Mouse (Mus musculus): ENCODE measurements around the gene Trp53rkb.
A peak's percentile ranks its signal among the peaks of the same experiment; 100 is the strongest.

The Trp53rkb gene

DNA sequence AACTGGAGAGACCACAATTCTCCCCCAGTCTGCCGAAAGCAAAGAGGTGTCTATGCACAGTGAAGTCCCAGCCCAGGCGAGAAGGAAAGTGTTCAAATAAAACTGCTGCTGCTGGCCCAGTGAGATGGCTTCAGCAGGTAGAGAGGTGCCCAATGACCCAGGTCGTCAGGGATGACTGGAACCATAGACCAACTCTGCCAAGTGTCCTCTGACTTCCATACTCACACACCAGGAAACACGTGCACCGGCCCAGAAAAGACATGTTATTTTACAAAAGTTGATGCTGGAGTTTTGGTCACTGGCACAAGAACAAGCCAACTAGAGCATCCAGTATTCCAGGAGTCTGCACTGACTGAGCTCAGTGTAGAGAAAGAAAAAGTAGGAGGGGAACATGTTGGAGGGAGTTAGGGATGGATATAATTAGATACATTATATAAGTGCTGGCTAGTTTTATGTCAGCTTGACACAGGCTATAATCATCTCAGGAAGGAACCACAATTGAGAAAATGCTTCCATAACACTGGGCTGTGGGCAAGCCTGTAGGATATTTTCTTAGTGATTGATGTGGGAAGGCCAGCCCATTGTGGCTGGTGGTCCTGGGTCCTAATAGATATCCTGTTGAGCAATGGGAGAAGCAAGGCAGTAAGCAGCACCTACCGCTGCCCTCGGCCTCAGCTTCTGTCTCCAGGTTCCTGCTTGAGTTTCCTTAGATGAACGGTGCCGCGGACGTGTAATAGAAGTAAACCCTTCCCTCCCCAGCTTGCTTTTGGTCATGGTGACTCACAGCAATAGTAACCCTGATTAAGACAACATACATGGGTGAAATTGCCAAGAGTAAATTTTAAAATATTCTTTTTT lies 7.5 kb downstream of the Trp53rkb start:
- peak; percentile 46 to 71 for DNase-seq

DNA sequence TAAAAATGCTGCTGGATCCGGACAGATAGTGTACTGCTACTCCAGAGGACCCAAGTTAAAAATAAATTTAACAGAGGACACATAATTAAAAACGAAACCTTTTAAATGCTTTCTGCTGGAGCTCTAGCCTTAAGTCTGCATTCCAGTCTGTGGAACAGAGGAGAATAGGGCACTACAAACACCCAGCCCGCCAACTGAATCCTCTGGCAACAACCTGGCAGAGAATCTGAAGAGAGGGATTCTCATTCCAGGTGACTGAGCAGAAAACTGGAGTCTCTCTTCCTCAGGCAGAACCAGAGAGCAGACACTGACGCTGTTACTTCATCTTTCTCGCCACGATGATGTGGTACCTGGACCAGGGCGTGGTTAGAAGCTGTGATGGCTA lies 8.1 kb downstream of the Trp53rkb start:
- no peak for DNase-seq

DNA sequence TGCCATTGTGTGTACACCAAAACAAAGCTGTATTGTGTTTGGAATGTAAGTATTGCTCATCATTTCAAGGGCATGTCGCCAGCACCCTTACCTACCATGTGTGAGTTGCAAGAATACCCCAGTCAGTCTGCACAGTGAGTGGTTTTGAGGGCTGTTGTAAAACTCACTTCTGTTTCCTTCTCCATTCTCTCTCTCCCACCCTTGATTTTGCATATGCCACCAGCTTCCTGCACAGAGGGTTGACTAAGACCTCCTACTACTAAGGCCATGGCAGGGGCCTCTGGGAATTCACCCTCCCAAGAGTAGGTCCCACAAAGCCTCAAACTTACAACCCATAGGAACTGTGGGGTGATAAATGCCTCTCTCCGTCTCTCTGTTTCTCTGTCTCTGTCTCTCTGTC lies 9.1 kb downstream of the Trp53rkb start:
- DNase-seq, result no peak

DNA sequence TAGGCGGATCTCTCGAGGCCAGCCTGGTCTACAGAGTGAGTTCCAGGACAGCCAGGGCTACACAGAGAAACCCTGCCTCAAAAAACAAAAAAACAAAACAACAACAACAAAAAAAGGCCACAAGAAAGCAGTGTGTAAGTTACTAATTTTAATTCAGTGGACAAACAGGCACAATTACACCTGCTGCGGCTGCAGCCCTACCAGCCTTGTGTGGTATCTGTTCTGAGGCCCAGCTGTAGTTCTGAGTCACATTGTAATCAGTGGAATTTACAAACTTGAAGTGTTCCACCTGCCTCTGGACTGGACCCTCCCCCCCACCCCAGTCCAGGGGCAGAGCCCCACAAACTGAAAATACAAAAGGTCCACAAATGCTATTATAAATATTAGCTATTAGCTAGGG lies 11.0 kb downstream of the Trp53rkb start:
- DNase-seq, result no peak

DNA sequence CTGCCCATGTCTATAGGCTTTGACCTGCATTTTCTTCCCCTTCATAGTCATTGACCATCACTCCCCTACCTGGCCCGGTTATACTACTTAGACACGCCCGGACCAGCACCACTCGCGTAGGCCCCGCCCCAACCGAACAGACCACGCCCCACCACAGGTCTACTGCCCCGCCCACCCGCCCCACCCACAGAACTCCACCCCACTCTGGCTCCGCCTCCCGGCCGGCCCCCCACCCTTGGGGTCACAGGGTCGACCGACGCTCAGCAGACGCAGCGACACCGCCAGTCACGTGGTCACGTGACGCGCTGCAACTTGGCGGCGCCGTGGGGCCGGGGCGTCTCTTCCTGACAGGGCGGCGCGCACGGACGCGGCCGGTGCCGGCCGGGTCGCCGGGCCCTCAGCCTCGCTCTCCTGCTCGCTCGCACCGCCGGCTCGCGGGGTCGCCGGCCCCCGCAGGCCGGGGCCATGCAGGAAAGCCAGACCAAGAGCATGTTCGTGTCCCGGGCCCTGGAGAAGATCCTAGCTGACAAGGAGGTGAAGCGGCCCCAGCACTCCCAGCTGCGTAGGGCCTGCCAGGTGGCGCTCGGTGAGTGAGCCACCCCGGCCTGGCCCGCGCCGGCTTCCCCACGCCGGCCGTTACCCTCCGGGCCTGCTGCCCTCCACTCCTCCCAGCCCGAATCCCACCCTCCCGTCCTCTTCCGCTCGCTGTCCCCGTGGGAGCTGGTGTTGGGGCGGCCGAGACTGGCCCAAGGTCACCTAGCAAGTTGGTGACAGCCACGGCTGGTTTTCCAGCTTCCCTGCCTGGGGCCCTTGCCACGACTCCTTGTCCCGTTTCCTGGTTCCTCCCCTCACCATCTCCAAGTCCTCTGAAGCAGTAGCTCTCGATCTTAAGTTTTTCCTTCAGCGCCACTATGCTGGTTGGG lies 13.2 kb downstream of the Trp53rkb start, which contains the start of gene Arfgef2:
Gene Arfgef2 (plus strand): TSS at position 339 of the 923 bp plus-strand sequence.
- peak; percentile 93 to 96 for DNase-seq

DNA sequence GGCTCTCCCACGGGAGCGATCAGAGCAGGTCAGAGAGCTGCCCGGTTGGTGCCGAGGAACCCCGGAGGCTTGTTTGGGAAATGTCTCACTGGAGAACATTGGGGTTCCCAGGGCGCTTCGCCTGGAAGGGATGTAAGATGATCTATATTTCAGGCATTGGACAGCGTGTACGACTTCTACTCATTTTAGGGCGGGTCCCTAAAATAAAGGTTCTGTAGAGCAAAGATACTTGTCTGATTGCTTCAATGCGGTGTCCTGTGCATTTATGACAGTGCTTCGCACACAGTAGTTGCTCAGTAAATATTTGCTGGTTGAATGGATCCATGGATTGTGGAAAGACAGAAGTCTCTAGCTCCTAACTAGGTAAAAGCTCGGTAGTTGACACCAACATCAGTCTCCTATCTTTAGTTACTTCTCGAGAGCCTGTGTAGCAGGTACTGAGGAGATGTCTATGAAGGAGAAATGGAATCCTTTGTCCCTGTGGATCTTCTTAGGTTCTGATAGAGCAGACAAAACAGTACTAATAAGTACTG lies 13.9 kb downstream of the Trp53rkb start:
- DNase-seq, result no peak

DNA sequence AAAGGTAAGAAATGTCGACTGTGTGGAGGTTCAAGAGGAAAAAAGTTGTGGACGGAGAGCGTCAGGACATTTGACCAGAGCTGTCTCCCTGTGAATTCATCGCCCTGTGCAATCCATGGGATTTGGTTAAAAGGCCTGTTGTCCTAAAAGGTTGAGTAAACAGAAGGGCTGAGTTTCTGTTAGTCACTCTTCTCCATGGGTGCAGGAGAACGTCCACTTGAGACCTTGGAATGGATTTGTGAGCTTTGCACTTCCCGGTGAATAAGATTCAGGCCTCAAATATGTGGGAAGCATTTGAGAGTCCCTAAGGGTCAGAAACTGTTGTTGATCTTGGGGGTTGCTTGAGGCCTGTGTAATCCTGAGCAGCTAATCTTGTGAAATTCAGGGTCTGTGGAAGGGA lies 14.5 kb downstream of the Trp53rkb start:
- peak in 1 of 2 experiments; percentile 19 for DNase-seq

DNA sequence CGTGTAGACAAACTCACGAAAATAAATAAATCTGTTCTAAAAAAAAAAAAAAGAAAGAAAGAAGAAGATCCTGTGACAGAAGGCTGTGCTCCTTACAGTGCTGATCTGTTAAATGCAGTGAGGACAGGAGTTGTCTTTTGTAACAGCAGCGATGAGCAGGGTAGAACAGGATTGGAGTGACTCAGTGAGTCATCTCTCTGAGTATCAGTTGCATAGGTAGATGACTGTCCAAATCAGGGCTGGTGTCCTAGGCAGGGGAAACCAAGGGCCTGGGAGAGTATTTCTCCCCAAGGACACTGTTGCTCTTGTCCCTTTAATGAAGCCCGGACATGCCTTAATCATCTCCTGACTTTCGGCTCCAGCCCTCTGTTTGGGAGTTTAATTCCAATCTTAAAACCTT lies 17.2 kb downstream of the Trp53rkb start:
- DNase-seq, result no peak

DNA sequence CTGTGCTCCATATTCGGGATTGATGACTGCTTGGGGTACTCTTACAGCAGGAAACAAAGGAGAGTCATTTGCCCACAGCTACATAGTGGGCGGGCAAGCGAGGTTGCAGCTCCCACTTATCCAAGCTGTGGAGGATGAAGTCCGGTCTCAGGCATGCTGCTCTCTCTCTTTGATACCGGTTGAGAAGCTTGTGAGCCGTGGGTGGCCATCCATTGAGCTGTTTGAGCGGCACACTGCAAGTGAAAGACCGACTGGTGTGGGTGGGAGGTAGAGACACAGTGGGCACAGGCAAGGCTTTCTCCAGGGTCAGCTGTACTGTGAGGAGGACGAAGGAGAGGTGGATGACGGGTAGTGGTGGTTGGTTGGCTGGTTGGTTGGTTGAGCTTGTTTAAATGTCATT lies 18.5 kb downstream of the Trp53rkb start:
- no peak for DNase-seq

DNA sequence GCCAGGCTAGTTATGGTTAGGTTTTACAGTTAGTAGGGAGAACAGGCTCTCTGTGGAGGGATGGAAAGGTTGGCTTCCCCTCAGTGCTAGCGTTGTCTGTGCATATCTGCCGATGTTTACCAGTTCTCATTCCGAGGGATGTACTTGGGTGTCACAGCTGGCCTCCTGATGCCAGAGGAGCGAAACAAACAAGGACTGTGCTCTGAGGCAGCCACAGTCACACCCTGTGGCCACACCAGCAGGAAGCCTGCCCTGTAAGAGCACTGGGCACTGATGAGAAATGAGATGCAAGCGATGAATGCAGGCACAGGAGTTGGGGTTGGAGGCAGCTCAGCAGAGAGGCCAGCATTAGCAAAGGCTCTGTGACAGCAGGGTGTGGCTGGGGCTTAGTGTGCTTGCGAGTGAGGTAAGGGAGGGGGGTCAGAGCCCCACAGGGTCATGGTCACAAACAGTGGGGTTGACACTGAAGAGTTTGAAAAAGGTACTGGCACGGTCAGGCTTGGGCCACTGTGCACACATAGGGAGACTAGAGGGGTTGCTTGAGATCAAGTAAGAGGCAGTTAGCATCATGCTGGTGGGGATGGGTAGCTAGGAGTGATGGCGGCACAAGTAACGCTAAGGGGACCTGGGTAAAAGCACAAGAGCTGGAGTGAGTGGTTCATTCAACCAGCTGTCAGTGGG lies 26.3 kb downstream of the Trp53rkb start:
- DNase-seq, result peak in 1 of 2 experiments; percentile 26

DNA sequence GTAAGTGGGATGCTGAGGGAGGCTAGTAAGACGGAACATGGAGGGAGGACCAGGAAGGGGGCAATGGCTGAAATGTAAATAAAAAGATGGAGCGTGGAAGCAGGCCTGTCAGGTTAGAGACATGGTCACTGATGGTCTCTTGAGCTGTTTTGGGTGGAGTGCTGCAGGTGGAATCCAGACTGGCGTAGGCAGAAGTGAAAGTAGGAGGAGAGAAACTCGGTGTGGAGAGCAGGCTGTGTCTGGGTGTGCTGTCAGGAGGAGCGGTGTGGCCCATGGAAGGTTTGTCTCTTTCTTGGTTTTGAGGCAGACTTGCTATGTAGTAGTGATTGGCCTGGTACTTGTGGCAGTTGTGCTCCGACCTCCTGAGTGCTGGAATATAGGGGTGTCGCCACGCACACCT lies 27.5 kb downstream of the Trp53rkb start:
- no peak for DNase-seq

DNA sequence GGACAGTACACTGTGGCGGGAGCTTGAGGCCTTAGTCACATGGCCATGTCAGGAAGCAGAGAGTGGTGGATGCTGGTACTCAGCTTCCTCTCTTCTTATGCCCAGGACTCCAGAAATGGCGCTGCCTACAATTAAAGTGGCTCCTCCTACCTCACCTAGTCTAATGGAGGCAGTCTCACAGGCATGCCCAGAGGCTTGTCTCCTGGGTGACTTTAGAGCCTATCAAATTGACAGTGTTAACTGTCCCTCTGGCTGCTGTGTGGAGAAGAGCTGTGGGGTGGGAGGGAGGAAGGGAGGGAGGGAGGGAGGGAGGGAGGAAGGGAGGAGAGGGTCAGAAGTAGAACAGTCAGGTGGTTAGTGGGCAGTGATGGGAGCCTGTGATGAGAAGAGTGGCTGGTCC lies 28.5 kb downstream of the Trp53rkb start:
- DNase-seq, result peak in 1 of 2 experiments; percentile 28

DNA sequence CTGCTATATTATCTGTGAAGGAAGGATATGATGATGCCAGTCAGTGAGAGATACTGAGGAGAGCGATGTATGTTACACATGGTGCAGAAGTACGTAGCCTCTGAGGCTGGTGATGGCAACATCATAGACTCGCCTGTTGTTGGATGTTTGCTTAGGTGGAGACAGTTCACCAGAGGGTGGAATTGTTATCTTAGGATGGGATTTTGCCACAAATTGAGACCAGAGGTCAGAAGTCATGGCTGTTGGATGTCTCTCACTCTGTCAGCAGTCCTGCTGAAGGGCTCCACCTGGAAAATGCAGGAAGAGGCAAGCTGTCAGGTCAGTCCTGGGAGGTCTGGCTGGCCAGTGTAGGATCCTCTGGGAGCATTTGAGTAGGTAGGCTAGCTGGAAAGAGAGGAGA lies 29.1 kb downstream of the Trp53rkb start:
- DNase-seq, result no peak

DNA sequence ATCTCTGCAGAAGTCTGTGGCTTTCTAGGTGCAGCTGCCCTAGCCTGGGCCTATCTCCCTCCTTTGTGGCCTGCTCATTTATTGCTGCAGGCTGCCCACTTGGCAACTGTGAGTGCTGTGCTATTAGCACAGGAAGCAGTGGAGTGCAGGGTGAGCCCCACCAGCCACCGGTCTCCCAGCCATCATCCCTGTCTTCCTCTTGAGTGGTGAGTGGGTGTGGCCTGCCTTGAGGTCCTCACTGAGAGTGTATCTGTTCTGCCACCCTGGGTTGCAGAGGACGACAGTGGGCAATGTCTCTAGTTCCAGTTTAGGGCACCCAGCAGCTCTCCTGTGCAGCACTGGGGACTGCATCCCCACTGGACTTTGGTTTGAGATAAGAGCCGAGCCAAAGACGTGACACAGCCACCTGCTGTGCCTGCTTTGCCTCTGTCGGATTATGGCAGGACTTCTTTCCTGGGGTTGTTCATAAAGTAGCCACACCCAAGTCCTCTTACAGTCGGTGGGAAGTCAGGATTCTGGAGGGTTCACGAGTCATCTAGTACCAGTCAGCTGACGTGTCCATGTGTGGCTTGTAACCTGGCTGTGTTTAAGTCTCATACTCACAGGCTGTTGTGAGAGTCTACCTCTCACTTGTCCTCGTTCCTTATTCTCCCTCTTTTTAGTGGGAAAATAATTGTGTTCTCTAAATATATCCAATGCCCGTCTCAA lies 29.9 kb downstream of the Trp53rkb start:
- no peak for DNase-seq

DNA sequence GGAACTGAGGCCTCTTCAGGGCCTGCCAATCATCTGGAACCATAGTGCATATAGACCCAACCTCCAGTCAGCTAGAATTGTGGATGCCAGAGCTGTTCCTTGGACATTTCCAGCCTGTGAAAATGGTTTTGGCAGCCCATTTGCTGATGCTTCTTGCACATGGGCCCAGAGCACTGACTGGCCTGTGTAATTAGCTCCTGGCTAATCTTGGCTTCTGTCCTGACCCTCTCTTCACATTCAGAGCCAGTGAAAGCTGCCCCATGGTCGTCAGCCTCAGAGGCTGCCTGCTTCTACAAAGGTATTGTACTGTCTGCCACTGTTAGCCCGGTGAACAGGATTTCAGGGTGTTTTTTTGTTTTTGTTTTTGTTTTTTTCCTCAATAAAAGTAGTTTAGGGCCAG lies 30.6 kb downstream of the Trp53rkb start:
- DNase-seq, result no peak

DNA sequence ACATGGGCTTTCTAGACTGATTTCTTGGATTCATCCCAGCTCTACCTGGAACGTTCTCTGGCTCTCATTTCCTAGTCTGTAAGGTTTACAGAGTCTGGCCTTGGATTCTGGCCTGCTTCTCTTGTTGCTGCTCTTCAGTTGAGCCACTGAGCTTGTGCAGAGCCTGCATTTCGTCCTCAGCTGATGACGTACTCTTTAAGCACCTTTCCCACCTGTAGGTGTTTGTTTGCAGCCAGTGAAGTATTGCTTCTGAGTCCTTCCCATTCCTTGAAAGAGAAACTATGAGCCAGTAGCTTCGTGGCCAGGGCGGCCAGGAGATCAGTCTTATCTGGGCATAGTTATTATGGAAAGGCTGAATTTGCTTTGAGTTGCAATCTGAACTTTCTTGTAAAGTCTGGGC lies 32.1 kb downstream of the Trp53rkb start:
- DNase-seq, result no peak

DNA sequence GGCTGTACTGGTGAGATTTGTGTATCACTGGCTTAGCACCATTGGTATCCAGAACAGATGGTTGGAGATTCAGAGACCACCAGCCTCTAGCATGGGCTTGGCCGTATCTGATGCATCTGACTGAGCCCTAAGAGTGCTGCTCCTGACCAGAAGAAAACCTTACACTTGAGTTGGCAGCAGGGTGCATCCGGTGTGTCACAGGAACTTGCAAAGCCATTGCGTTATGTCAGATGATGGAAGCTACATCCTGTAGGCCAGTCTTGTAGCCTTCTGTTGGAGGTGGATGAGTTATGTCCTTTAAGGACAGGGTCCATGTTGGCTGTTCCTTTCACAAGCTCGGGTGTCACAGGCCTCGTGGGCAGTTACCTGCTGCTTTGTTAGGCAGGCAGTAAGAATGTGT lies 32.7 kb downstream of the Trp53rkb start:
- no peak for DNase-seq

DNA sequence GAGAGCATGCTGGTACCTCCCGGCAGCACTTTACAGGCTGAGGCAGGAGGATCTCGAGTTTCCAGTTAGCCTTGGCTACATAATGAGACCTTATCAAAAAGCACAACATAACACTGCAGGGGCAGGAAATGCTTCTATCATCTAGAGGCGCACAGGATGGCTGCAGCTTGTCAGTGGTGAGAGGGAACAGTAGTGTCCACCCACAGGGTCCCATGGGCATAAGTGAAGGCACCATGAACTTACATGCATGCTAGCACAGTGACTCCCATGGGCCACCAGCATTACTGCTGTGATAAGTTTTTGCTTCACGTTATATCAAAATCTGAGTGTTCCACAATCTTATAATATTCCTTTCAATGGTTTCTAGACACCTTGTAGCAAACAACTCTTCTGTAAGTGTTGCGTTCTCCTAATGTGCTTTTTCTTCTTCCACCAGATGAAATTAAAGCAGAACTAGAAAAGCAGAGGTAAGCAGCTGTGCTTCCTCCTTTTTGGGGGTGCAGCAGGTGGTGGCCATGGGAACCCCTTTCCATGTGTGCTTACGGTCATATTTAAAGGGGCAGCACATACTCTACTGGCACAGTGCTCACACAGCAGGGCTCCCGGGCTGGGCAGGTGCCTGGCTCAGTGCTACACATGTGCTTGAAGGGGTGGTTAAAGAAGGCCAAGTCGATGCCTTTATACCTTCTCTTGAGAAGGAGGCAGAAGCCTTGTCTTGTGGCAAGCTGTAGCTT lies 34.3 kb downstream of the Trp53rkb start:
- DNase-seq, result no peak

DNA sequence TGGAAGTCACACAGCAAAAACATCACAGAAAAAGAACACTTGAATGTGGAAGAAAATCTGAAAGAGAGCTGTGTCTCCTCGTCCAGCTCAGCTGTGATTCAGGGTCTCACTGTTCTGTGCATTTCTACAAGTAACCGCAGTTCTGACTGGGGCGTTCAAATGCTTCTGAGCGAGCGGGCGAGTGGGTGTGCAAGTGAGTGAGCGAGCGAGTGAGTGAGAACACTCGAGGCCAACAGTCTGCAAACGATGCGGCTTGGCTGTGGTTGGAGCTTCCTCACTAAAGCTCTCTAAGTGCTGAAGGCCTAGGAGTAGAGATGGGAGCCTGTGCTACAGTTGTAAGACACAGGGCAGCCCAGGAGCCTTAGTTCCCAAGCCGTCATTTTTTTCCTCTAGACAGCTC lies 36.0 kb downstream of the Trp53rkb start:
- DNase-seq, result no peak

DNA sequence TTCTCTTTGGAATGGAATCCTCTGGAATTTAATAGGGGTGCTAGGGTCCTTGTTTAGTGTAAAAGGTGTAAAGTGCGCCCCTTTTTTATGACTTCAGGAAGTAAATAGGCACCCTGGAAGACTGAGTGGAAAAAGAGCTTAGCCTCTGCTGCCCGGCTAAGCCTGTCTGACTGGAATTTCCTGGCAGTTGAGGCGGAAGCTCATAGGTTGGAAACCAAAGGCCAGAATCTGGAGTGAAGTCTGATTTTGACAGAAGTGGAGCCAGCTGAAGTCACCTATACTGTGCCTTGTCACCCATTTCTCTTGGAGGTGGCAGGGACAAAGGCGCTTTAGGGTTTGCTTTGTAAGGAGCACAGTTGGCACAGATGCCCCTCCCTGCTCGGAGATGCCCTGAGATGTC lies 38.0 kb downstream of the Trp53rkb start:
- no peak for DNase-seq

DNA sequence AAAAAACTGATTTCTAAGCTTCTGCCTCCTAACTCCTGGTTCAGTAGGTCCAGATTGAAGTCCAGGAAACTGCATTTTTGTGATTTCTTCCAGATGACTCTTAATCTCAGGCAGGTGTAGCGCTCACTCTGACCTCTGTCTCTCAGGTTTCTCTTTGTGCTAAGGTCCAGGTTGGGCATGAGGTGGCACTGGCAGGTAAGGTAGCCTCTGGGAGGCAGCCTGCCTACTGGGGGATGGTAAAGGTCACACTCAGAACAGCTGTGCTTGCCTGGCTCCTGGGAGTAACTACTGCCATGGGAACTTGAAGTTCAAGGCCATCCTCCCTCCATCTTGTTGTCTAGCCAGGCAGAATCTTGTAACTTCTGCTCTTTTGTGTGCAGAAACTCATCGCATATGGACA lies 41.8 kb downstream of the Trp53rkb start:
- DNase-seq, result peak; percentile 9 to 66

DNA sequence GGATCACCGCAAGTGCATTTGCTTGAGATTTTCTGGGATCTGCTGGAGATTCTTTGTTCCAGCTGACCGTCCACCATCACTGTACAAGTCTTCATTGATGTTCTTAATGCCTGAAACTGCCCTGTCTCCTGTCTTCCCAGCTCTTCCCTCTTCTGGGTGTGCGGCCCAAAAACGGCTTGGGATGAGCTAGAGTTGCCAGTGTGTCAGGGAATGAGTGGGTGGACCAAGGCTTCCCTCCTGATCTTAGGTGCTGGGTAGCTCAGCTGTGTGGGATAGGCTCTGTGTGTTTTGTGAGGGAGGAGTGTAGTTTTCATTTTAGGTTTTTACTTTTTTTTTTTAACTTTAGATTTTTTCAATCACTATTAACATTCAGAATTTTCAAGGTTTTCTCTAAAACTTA lies 42.5 kb downstream of the Trp53rkb start:
- no peak for DNase-seq
